Mouse (Mus musculus) heart, adult 18-20 months (tissue): Measurements from ENCODE around the gene Lrrc1. TPM values are rescaled to one million over a fixed set of nuclear protein-coding genes. Genes with fewer than 3 reads are reported as not detected.

Source experiments
- DNase-seq, 2 experiments: peaks; one replicate each; pipeline ENCODE4 v3.0.0; 2021 to 2022; ENCODE audit warnings: mixed read lengths in 1 of 2
- microRNA-seq, 2 experiments: library from miRNA; unstranded; fragments of <30 nt; microRNA quantifications; one replicate each; pipeline ENCODE4 v1.2.0; 2022
- total RNA-seq, 2 experiments: library from RNA; stranded (reverse); gene quantifications; 2 replicates each; pipeline ENCODE4 v1.2.3; 2021

Lrrc1 gene
- total RNA-seq, 2 experiments from 2014 or later = 14.3 to 16.9 TPM

DNA sequence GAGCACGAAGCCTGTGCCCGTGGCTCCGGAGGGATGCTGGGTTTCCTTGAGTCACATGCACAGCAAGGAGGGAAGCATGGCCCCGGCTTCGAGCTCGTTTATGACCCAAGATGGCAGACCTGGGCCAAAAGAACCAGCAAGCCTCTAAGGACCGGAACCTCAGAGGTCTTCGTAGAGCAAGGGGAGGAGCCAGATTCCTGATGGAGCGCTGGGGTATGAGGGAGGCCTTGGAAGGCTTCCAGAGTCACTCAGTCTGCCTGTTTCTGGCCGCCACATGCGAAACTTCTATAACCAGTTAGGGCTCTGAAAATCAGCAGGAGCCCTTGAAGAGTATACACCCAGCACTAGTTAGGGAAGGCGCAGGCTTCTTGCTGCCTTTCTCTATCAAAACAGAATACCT, 159.1 kb downstream of the Lrrc1 start:
- no peak for DNase-seq

GRCm38 (mm10) chr9:77384651-77385050, 160.0 kb downstream of the Lrrc1 start:
- DNase-seq = no peak

DNA sequence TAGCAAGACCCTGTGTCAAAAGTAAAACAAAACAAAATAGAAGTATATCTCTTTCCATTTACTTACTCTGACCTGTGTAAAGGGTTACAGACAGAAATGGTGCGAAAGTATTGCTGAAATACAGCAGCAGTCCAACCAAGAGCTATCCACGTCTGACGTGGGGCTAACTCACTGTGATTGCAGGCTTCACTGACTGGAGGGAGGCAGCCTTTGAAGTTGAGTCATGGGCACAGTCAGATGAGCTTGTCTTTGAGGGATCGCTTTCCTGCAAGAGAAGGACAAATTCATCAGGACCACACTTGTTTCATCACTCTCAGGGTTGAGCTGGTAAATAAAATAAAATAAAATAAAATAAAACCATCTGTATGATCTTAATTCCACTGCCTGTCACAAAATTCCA, 160.7 kb downstream of the Lrrc1 start:
- no peak for DNase-seq

DNA sequence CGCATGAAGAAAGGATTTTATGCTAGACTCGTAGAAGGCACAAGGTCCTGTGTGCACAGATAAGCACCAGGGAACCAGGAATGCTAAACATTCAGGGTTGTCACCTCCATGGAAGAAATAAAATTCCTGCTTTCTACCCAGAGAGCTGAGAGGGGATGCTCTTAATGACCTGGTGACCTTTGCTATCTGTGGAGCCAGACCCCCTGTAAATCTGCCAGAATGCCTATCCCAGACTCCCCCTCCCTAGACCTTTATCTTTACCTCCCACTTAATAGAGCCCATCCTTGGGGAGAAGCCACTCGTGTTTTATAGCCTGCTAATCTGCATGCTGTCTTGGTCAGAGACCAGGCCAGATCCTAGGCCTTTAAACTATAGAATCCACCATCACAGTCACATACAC, 162.2 kb downstream of the Lrrc1 start:
- DNase-seq = no peak

DNA sequence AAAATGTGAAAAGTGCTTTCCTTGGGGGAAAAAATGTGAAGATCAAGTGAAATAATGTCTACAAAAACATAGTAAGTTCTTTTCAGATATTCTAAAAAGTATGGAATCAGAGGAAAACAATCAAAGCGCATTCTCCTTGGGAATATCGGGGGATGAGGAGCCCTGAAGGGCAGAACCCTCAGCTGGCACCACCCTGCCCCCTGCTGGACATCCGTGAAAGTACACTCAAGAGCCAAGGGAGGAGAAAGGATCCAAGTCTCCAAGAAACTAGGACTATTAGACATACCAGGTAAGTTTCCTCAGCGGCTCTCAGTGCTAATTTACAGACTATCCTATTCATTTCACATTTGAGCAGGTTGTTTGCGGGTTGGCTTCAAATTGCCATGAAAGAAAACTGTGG, 163.1 kb downstream of the Lrrc1 start:
- DNase-seq = peak; percentile 34 to 84

Small RNA genes lying within 50 kb of the gene (microRNA-seq; reads per million reads assigned to microRNA genes)
- gene Gm25250 = 0 reads per million in 2 experiments

Other genes with a start within 250 kb of the Lrrc1 start
- 100 to 1,000 TPM; 154 to 164 TPM for gene Mlip, start 191.9 kb downstream of the Lrrc1 start, total RNA-seq
- 100 to 1,000 TPM; 112 to 126 TPM for gene Klhl31, start 91.6 kb upstream of the Lrrc1 start, total RNA-seq
- gene Gclc, start 209.7 kb upstream of the Lrrc1 start, total RNA-seq = 10 to 100 TPM; 11.6 to 13.5 TPM